Mouse (Mus musculus): ENCODE data around the gene Cpeb2. TPM values are rescaled to one million over a fixed set of nuclear protein-coding genes. Genes with fewer than 3 reads are reported as not detected.

The Cpeb2 gene
- polyA plus RNA-seq, 1 experiment from 2014 or later: 13.2 TPM

- Histone ChIP-seq H3K9ac (ENCODE audit: low read depth, low read length) (no peak overlapping the region), H3K4me2 (ENCODE audit: low read length) (no peak overlapping the region), H3K4me3 (ENCODE audit: low read length) (no peak overlapping the region), H3K27ac (ENCODE audit: low read depth, low read length) (no peak overlapping the region), H3K9me3 (ENCODE audit: control insufficient read depth, low read length) (no peaks in the 10 kb centered on the region), H3K36me3 (ENCODE audit: control insufficient read depth, insufficient read depth, low read length) (peaks cover 8% of the 10 kb centered on the region; the same call in 1 of the 2 replicates), H3K27me3 (replicated peaks; ENCODE audit: control insufficient read depth, insufficient read depth, low read length) (no peaks in the 10 kb centered on the region), H3K4me1 (ENCODE audit: control insufficient read depth, insufficient read depth, low read depth, low read length) (no peaks in the 10 kb centered on the region)
- ATAC-seq: no peak
- 92% methylated on average over 4 of the region's 4 CpGs for WGBS
Observed at GRCm38 (mm10) chr5:43293136-43293535, 60.2 kb downstream of the Cpeb2 start.

GRCm38 (mm10) chr5:43297459-43297858 is 64.5 kb downstream of the Cpeb2 start:
- no peak overlapping the region for H3K4me3 ChIP-seq (ENCODE audit: low read length)
- no peak overlapping the region for H3K4me2 ChIP-seq (ENCODE audit: low read length)
- no peaks in the 10 kb centered on the region for H3K4me1 ChIP-seq (ENCODE audit: control insufficient read depth, insufficient read depth, low read depth, low read length)
- 83% methylated on average over 7 of the region's 7 CpGs for WGBS
- no peak overlapping the region for H3K27ac ChIP-seq (ENCODE audit: low read depth, low read length)
- H3K36me3 ChIP-seq (ENCODE audit: control insufficient read depth, insufficient read depth, low read length): 0 out of 2 replicates have a peak, but pooled peaks cover 2% of the 10 kb centered on the region
- H3K9me3 ChIP-seq (ENCODE audit: control insufficient read depth, low read length): no peaks in the 10 kb centered on the region; the same call in 1 of the 2 replicates
- no peak for ATAC-seq
- no peak overlapping the region for H3K9ac ChIP-seq (ENCODE audit: low read depth, low read length)
- H3K27me3 ChIP-seq (replicated peaks; ENCODE audit: control insufficient read depth, insufficient read depth, low read length): no peaks in the 10 kb centered on the region

- Histone ChIP-seq H3K36me3 (ENCODE audit: control insufficient read depth, insufficient read depth, low read length) (no peaks in the 10 kb centered on the region), H3K4me1 (ENCODE audit: control insufficient read depth, insufficient read depth, low read depth, low read length) (no peaks in the 10 kb centered on the region), H3K27ac (ENCODE audit: low read depth, low read length) (no peak overlapping the region), H3K9me3 (ENCODE audit: control insufficient read depth, low read length) (no peaks in the 10 kb centered on the region; the same call in 1 of the 2 replicates), H3K9ac (ENCODE audit: low read depth, low read length) (no peak overlapping the region), H3K4me2 (ENCODE audit: low read length) (no peak overlapping the region), H3K4me3 (ENCODE audit: low read length) (no peak overlapping the region), H3K27me3 (replicated peaks; ENCODE audit: control insufficient read depth, insufficient read depth, low read length) (no peaks in the 10 kb centered on the region)
- no peak for ATAC-seq
- 77% methylated on average over 2 of the region's 2 CpGs for WGBS
Observed at GRCm38 (mm10) chr5:43298975-43299374, 66.0 kb downstream of the Cpeb2 start.

GRCm38 (mm10) chr5:43300076-43300475 is 67.1 kb downstream of the Cpeb2 start:
- no peak overlapping the region for H3K27ac ChIP-seq (ENCODE audit: low read depth, low read length)
- H3K4me1 ChIP-seq (ENCODE audit: control insufficient read depth, insufficient read depth, low read depth, low read length): no peaks in the 10 kb centered on the region
- no peak overlapping the region for H3K4me2 ChIP-seq (ENCODE audit: low read length)
- WGBS: 90% methylated on average over 5 of the region's 5 CpGs
- H3K36me3 ChIP-seq (ENCODE audit: control insufficient read depth, insufficient read depth, low read length): no peaks in the 10 kb centered on the region
- ATAC-seq: no peak
- no peaks in the 10 kb centered on the region; the same call in 1 of the 2 replicates for H3K9me3 ChIP-seq (ENCODE audit: control insufficient read depth, low read length)
- no peaks in the 10 kb centered on the region for H3K27me3 ChIP-seq (replicated peaks; ENCODE audit: control insufficient read depth, insufficient read depth, low read length)
- no peak overlapping the region for H3K4me3 ChIP-seq (ENCODE audit: low read length)
- no peak overlapping the region for H3K9ac ChIP-seq (ENCODE audit: low read depth, low read length)

GRCm38 (mm10) chr5:43300979-43301378 is 68.0 kb downstream of the Cpeb2 start:
- no peaks in the 10 kb centered on the region for H3K27me3 ChIP-seq (replicated peaks; ENCODE audit: control insufficient read depth, insufficient read depth, low read length)

GRCm38 (mm10) chr5:43303504-43303903 is 70.5 kb downstream of the Cpeb2 start:
- Histone ChIP-seq H3K4me2 (ENCODE audit: low read length) (no peak overlapping the region), H3K36me3 (ENCODE audit: control insufficient read depth, insufficient read depth, low read length) (no peaks in the 10 kb centered on the region), H3K27ac (ENCODE audit: low read depth, low read length) (no peak overlapping the region), H3K9me3 (ENCODE audit: control insufficient read depth, low read length) (no peaks in the 10 kb centered on the region; the same call in 1 of the 2 replicates), H3K4me1 (ENCODE audit: control insufficient read depth, insufficient read depth, low read depth, low read length) (no peaks in the 10 kb centered on the region), H3K4me3 (ENCODE audit: low read length) (no peak overlapping the region), H3K27me3 (replicated peaks; ENCODE audit: control insufficient read depth, insufficient read depth, low read length) (no peaks in the 10 kb centered on the region), H3K9ac (ENCODE audit: low read depth, low read length) (no peak overlapping the region)
- ATAC-seq: no peak
- 54% methylated on average over 1 of the region's 1 CpGs for WGBS

More at GRCm38 (mm10) chr5:43300979-43301378, 68.0 kb downstream of the Cpeb2 start:
- Histone ChIP-seq H3K4me3 (ENCODE audit: low read length) (no peak overlapping the region), H3K9me3 (ENCODE audit: control insufficient read depth, low read length) (no peaks in the 10 kb centered on the region; the same call in 1 of the 2 replicates), H3K36me3 (ENCODE audit: control insufficient read depth, insufficient read depth, low read length) (no peaks in the 10 kb centered on the region), H3K4me2 (ENCODE audit: low read length) (no peak overlapping the region), H3K27ac (ENCODE audit: low read depth, low read length) (no peak overlapping the region), H3K4me1 (ENCODE audit: control insufficient read depth, insufficient read depth, low read depth, low read length) (no peaks in the 10 kb centered on the region), H3K9ac (ENCODE audit: low read depth, low read length) (no peak overlapping the region)
- ATAC-seq: no peak
- WGBS: 39% methylated on average over 3 of the region's 3 CpGs

- Histone ChIP-seq H3K4me1 (ENCODE audit: control insufficient read depth, insufficient read depth, low read depth, low read length) (no peaks in the 10 kb centered on the region), H3K4me3 (ENCODE audit: low read length) (no peak overlapping the region), H3K27me3 (replicated peaks; ENCODE audit: control insufficient read depth, insufficient read depth, low read length) (no peaks in the 10 kb centered on the region), H3K4me2 (ENCODE audit: low read length) (no peak overlapping the region), H3K36me3 (ENCODE audit: control insufficient read depth, insufficient read depth, low read length) (no peaks in the 10 kb centered on the region), H3K9me3 (ENCODE audit: control insufficient read depth, low read length) (no peaks in the 10 kb centered on the region), H3K27ac (ENCODE audit: low read depth, low read length) (no peak overlapping the region), H3K9ac (ENCODE audit: low read depth, low read length) (no peak overlapping the region)
- ATAC-seq: no peak
- 89% methylated on average over 3 of the region's 3 CpGs for WGBS
Observed at GRCm38 (mm10) chr5:43305449-43305848, 72.5 kb downstream of the Cpeb2 start.

GRCm38 (mm10) chr5:43309961-43310360 is 77.0 kb downstream of the Cpeb2 start:
- peak; percentile 71 for ATAC-seq
- H3K4me2 ChIP-seq (ENCODE audit: low read length): no peak overlapping the region
- H3K27me3 ChIP-seq (replicated peaks; ENCODE audit: control insufficient read depth, insufficient read depth, low read length): no peaks in the 10 kb centered on the region
- H3K9ac ChIP-seq (ENCODE audit: low read depth, low read length): no peak overlapping the region
- no peaks in the 10 kb centered on the region for H3K36me3 ChIP-seq (ENCODE audit: control insufficient read depth, insufficient read depth, low read length)
- H3K9me3 ChIP-seq (ENCODE audit: control insufficient read depth, low read length): no peaks in the 10 kb centered on the region
- H3K27ac ChIP-seq (ENCODE audit: low read depth, low read length): no peak overlapping the region
- no peaks in the 10 kb centered on the region for H3K4me1 ChIP-seq (ENCODE audit: control insufficient read depth, insufficient read depth, low read depth, low read length)
- 38% methylated on average over 4 of the region's 4 CpGs for WGBS
- H3K4me3 ChIP-seq (ENCODE audit: low read length): no peak overlapping the region

- H3K9ac ChIP-seq (ENCODE audit: low read depth, low read length): no peak overlapping the region
- no peak for ATAC-seq
- no peak overlapping the region for H3K27ac ChIP-seq (ENCODE audit: low read depth, low read length)
- H3K4me1 ChIP-seq (ENCODE audit: control insufficient read depth, insufficient read depth, low read depth, low read length): peaks cover 3% of the 10 kb centered on the region; the same call in 1 of the 2 replicates
- no peak overlapping the region for H3K4me2 ChIP-seq (ENCODE audit: low read length)
- no peaks in the 10 kb centered on the region for H3K27me3 ChIP-seq (replicated peaks; ENCODE audit: control insufficient read depth, insufficient read depth, low read length)
- WGBS: 86% methylated on average over 3 of the region's 3 CpGs
- no peaks in the 10 kb centered on the region for H3K9me3 ChIP-seq (ENCODE audit: control insufficient read depth, low read length)
- H3K4me3 ChIP-seq (ENCODE audit: low read length): no peak overlapping the region
- no peaks in the 10 kb centered on the region for H3K36me3 ChIP-seq (ENCODE audit: control insufficient read depth, insufficient read depth, low read length)
Observed at GRCm38 (mm10) chr5:43324311-43324862, 91.4 kb downstream of the Cpeb2 start.

Data from hindbrain, embryonic 16.5 days (tissue).